Mouse (Mus musculus): ENCODE measurements at regions not wholly inside any gene's neighbourhood (a gene's known extent, or its start where the extent isn't known, plus 50 kb on each side); places are given as distances from the start of the nearest gene placed in this dataset.
A peak's percentile ranks its signal among the peaks of the same experiment; 100 is the strongest.

GRCm38 (mm10) chr10:98838926-98839679 is 75.1 kb upstream of the Atp2b1 start:
- no peak for DNase-seq (ENCODE audit: inconsistent ontology term)

- no peak for DNase-seq (ENCODE audit: inconsistent ontology term)
Observed at GRCm38 (mm10) chr10:98839963-98840362, 74.2 kb upstream of the Atp2b1 start.

- no peak for DNase-seq (ENCODE audit: inconsistent ontology term)
Observed at GRCm38 (mm10) chr10:98840411-98840810, 73.8 kb upstream of the Atp2b1 start.

GRCm38 (mm10) chr10:98840957-98841831 is 73.0 kb upstream of the Atp2b1 start:
- no peak for DNase-seq (ENCODE audit: inconsistent ontology term)

- DNase-seq (ENCODE audit: inconsistent ontology term): no peak
Observed at GRCm38 (mm10) chr10:98841860-98842259, 72.3 kb upstream of the Atp2b1 start.

GRCm38 (mm10) chr10:98842721-98843120 is 71.5 kb upstream of the Atp2b1 start:
- DNase-seq (ENCODE audit: inconsistent ontology term): no peak

- DNase-seq (ENCODE audit: inconsistent ontology term): no peak
Observed at GRCm38 (mm10) chr10:98849851-98850250, 64.4 kb upstream of the Atp2b1 start.

- DNase-seq (ENCODE audit: inconsistent ontology term): peak; percentile 29
Observed at GRCm38 (mm10) chr10:98857395-98857794, 56.8 kb upstream of the Atp2b1 start.

- DNase-seq (ENCODE audit: inconsistent ontology term): no peak
Observed at GRCm38 (mm10) chr10:98861521-98861920, 52.7 kb upstream of the Atp2b1 start.

- no peak for DNase-seq (ENCODE audit: inconsistent ontology term)
Observed at GRCm38 (mm10) chr10:98862712-98863111, 51.5 kb upstream of the Atp2b1 start.

GRCm38 (mm10) chr10:98864384-98864783 is 49.8 kb upstream of the Atp2b1 start:
- no peak for DNase-seq (ENCODE audit: inconsistent ontology term)

Data from Muller cell, postnatal 12 days (primary cell).